Mouse (Mus musculus) CH12.LX (cell line): ENCODE results near the gene Gypa.

ENCODE experiments used
- CTCF ChIP-seq, 2 experiments: IDR thresholded peaks in 1 of 2; conservative IDR thresholded peaks in 1 of 2; 2 replicates each; pipeline ENCODE4 v1.5.1; 2011 to 2012; ENCODE audit warnings: low read depth in 2 of 2, low read length in 2 of 2, improper control_type of control experiment in 1 of 2, inconsistent platforms in 1 of 2, mild to moderate bottlenecking in 1 of 2, moderate library complexity in 1 of 2
- MAX ChIP-seq: IDR thresholded peaks from 2 replicates; pipeline ENCODE4 v1.6.1; 2011; ENCODE audit warnings: low read length, improper control_type of control experiment
- MXI1 ChIP-seq: IDR thresholded peaks from 2 replicates; pipeline ENCODE4 v1.6.1; 2011; ENCODE audit warnings: mild to moderate bottlenecking, low read depth, low read length, improper control_type of control experiment
- POLR2A ChIP-seq: IDR thresholded peaks from 2 replicates; pipeline ENCODE4 v1.6.1; 2011; ENCODE audit warnings: low read depth, mild to moderate bottlenecking, improper control_type of control experiment, low read length

DNA sequence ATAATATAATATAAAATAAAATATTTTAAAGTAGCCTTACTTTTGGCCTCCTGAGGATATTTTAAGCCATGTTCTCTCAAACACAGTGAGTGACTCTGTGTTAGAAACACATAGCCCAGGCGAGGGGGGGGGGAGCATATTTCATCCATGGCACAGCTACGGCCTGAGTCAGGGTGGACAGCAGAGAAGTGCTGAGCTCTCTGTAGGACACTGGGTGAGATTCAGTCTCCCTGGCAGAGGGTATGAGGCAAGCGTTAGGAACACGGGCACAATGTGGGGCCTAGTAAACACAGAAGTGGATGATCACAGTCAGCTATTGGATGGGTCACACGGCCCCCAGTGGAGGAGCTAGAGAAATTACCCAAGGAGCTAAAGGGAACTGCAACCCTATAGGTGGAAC lies 1.2 kb downstream of the Gypa start:
- TF ChIP-seq CTCF (conservative IDR thresholded peaks at IDR 0.05 in 1 of 2, IDR thresholded peaks at IDR 0.05 in 1 of 2; ENCODE audit: low read depth in 2 of 2, low read length in 2 of 2) (no peak), MAX (no peak), POLR2A (no peak), MXI1 (no peak)
